Mouse (Mus musculus): ENCODE measurements at regions not wholly inside any gene's neighbourhood (a gene's known extent, or its start where the extent isn't known, plus 50 kb on each side); places are given as distances from the start of the nearest gene placed in this dataset.

- DNase-seq = peak; percentile 51
Observed at GRCm38 (mm10) chr17:9278046-9278445, 143.8 kb upstream of the Gm17728 start.

GRCm38 (mm10) chr17:9279481-9279880 lies 142.4 kb upstream of the Gm17728 start:
- peak; percentile 35 for DNase-seq

GRCm38 (mm10) chr17:9281891-9282290 lies 140.0 kb upstream of the Gm17728 start:
- DNase-seq = peak; percentile 55

- DNase-seq = peak; percentile 72
Observed at GRCm38 (mm10) chr17:9282333-9283176, 139.3 kb upstream of the Gm17728 start.

GRCm38 (mm10) chr17:9286431-9286830 lies 135.4 kb upstream of the Gm17728 start:
- DNase-seq = peak; percentile 55

- DNase-seq = peak; percentile 70
Observed at GRCm38 (mm10) chr17:9286834-9287233, 135.0 kb upstream of the Gm17728 start.

GRCm38 (mm10) chr17:9287682-9288081 lies 134.2 kb upstream of the Gm17728 start:
- peak; percentile 81 for DNase-seq

- DNase-seq = peak; percentile 72
Observed at GRCm38 (mm10) chr17:9291601-9292000, 130.3 kb upstream of the Gm17728 start.

GRCm38 (mm10) chr17:9292296-9292695 lies 129.6 kb upstream of the Gm17728 start:
- peak; percentile 14 for DNase-seq

- peak; percentile 30 for DNase-seq
Observed at GRCm38 (mm10) chr17:9296371-9296770, 125.5 kb upstream of the Gm17728 start.

- no peak for DNase-seq
Observed at GRCm38 (mm10) chr17:9298231-9298630, 123.6 kb upstream of the Gm17728 start.

GRCm38 (mm10) chr17:9301101-9301501 lies 120.8 kb upstream of the Gm17728 start:
- peak; percentile 23 for DNase-seq

- DNase-seq = peak; percentile 57
Observed at GRCm38 (mm10) chr17:9308507-9308906, 113.4 kb upstream of the Gm17728 start.

- DNase-seq = no peak
Observed at GRCm38 (mm10) chr17:9322772-9323171, 99.1 kb upstream of the Gm17728 start.

- peak; percentile 51 for DNase-seq
Observed at GRCm38 (mm10) chr17:9328886-9329455, 92.9 kb upstream of the Gm17728 start.

GRCm38 (mm10) chr17:9357572-9358159 lies 64.2 kb upstream of the Gm17728 start:
- no peak for DNase-seq

Measured in heart, adult 11 months (tissue).